Mouse (Mus musculus): Measurements from ENCODE around the gene Tomt. TPM values are rescaled to one million over a fixed set of nuclear protein-coding genes. Genes with fewer than 3 reads are reported as not detected.
"Not testable (repeated sequence)": the region's sequence is repeated elsewhere in the genome, so short reads cannot be mapped to it uniquely, and the experiment has no call there.

Gene Tomt
- not detected for total RNA-seq (2021)

DNA sequence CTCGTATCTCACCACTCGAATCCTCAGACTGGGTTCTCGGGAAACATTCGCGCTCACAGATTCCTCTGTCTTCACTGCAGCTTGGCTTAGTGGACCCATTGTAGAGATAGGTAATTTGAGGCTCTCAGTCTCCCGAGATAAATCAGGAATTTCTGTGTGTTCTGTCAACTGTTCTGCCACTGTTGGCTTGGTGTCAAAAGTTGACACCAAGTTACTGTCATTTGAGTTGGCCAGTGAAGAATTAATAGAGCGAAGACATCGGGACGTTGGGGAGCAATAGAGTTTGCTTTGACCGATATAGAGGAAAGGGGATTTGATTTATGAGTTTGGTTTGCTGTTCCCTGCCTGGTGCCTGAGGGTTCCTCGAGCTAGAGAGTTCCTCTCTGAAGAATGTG, at the start of gene Tomt:
Gene Tomt, minus strand, starts transcription at position 73 of the 395 bp plus-strand sequence.
- DNase-seq, result no peak
- intact Hi-C loops (cut with DNase I), result loop anchor here (2.0 to 5.0 kb wide), 2 partner anchors 27 to 66 kb away; partner anchors contain the start of gene Lrrc51

DNA sequence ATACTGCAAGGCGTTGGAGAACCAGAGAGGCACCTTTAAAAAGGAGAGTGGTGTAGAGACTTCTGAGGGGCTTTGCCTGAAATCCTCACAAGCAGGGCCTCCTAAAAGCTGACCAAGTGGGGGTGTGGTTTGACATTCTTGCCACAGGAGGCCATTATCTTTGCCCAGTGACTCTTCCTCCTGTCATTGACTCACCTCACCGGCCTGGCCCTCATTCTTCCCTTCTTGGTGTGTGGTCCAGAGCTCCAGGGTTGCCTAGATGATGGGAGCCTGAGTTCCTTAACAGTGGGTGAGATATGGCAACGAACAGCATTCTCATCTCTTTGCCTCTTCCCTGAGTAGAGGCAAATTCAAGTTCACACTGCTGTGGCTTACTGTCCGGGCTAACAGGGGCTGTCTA, 49.7 kb upstream of the Tomt start:
- no peak for DNase-seq
- intact Hi-C loops (cut with DNase I), result no loop called here

DNA sequence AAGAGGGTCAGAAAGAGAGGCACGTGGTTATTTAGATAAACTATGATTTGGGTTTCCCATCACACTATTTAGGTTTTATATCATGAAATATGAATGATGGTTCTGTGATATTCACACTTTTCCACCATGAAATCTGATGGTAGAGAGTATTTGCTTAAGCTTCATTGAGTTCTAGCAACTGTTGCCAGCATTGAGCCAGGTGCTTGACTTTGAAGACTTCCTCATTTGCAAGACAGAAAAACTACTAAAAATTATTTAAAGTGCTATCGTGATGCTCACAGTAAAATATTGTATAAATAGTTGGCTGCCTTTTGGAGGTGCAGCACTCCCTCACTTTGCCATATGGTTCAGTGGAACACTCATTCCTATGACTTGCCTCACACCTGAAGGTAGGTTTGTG, 49.1 kb upstream of the Tomt start:
- DNase-seq, result no peak
- intact Hi-C loops (cut with DNase I), result no loop called here

DNA sequence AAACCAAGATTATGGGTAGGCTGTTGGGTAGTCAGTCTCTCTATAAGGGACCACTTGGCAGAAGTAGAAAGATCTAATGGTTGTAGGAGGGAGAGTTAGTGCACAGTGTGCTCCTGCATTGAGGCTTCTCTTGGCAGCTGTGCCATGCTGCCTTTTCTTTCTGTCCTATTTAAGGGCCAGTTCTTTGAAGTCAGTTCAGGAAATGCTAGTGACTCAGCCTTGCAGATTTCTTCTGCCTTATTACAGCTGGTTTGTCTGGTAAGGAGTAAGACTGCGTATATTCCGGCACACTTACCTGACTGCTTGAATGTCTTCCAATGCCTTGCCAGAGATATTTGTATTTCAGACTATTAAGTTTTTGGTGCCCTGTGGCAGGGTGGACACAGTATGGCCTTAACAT, 48.0 kb upstream of the Tomt start:
- DNase-seq, result no peak
- intact Hi-C loops (cut with DNase I), result no loop called here

DNA sequence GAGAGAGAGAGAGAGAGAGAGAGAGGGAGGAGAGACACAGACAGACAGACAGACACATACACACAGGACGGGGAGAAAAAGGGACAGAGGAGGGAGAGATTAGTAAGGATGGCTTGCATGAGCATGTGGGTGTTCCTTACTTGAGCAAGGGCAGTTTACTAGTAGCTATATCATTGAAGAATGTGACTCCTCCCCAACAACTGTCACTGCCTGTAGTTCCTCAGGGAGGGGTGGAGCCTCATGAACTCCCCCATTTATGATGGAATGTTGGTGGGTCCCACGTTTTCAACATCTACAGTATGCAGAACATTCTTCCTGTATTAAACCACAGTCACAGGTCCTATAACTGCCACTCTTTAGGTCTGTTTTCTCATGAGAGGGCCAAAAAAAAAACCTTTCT, 45.9 kb upstream of the Tomt start:
- intact Hi-C loops (cut with DNase I), result no loop called here
- DNase-seq, result no peak

DNA sequence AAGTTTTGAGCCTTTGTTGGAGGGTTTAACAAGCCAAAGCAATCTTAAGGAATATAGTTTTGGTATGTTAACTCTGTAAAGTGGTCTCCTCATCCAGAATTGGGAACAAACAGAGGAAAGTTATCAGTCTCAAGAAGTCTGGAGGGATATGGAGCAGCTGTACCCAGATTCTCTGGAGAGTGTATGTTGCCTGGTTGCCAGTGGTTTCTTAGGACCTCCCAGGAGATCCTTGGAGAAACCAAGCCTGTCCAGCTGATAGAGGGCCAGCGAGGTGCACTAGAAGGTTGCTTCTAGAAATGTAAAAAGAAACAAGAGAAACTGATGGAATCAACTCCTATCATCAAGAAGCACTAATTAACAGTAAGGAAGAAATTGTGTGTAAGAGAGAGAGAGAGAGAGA, 45.5 kb upstream of the Tomt start:
- DNase-seq, result peak; percentile 29 to 32

GRCm38 (mm10) chr7:101949008-101949407, 42.8 kb upstream of the Tomt start:
- DNase-seq; intact Hi-C loops (cut with DNase I): not testable (repeated sequence)

More for the DNA sequence above, 45.5 kb upstream of the Tomt start:
- intact Hi-C loops (cut with DNase I), result no loop called here

DNA sequence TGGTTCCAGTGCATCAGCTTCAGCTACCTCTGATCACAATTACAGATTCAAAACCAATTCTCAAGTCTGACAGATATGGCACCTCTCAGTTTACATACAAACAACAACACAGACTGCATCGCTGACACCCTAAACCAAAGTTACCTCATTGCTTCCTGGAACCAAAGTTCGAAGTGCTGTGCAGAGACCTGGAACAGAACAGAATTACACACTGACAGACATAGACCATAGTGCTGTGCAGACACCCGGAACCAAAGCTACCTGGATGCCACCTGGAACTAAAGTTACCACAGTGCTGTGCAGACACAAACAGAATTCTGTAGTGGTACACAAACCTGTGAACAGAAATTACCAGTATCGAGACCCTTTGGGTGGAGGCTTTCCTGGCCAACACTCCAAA, 33.6 kb upstream of the Tomt start:
- intact Hi-C loops (cut with DNase I), result no loop called here
- no peak for DNase-seq

DNA sequence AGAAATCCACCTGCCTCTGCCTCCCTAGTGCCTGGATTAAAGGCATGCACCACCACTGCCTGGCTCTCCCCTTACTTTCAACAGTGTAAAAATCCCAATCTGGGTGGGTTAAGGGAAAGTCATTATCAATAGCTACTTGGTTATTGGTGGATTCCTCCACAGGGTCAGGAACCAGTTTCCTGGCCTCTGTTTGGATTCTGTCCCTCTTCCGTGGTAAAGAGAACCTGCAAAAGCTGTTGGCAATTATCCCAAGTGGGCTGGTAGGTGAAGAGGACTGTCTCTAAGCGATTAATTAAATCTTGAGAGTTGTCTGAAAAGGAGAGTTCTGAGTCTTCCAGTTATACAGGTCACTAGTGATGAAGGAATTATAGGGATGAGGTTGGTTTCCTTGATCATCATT, 32.2 kb upstream of the Tomt start:
- intact Hi-C loops (cut with DNase I), result no loop called here
- DNase-seq, result no peak

GRCm38 (mm10) chr7:101937569-101937968, 31.4 kb upstream of the Tomt start:
- intact Hi-C loops (cut with DNase I), result no loop called here

GRCm38 (mm10) chr7:101936996-101937395, 30.8 kb upstream of the Tomt start:
- intact Hi-C loops (cut with DNase I), result no loop called here
- no peak for DNase-seq

More at GRCm38 (mm10) chr7:101937569-101937968, 31.4 kb upstream of the Tomt start:
- no peak for DNase-seq

DNA sequence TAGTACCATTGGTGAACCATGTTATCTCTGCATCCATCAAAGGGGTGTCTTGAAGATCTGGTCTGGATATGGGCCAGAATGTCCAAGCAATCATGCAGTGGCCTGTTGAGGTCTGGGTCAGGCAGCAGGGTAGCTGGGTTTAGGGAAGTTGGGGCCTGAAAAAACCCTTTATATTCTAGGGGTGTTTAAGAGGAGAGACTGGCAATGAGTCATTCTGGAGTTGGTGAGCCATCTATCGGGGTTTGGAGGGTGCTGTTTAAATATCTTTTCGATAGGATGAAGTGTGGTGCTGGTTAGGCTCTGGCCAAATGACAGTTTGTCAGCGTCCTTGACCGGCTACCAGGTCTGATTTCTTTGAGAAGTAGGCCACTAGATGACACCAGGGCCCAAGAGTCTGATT, 29.8 kb upstream of the Tomt start:
- DNase-seq, result no peak
- intact Hi-C loops (cut with DNase I), result loop anchor here (2.0 kb wide), 1 partner anchor 33 kb away; no protein-coding TSS in a partner anchor

GRCm38 (mm10) chr7:101933751-101934240, 27.6 kb upstream of the Tomt start, which contains the start of the genes Lrrc51 and Numa1:
TSS of gene Lrrc51 (minus strand) at chr7:101933895.
TSS of gene Numa1 (plus strand) at chr7:101934111.
- peak; percentile 98 to 99 for DNase-seq
- intact Hi-C loops (cut with DNase I), result loop anchor here (2.0 to 5.0 kb wide), 3 partner anchors 27 to 129 kb away; partner anchors contain the start of gene Tomt

DNA sequence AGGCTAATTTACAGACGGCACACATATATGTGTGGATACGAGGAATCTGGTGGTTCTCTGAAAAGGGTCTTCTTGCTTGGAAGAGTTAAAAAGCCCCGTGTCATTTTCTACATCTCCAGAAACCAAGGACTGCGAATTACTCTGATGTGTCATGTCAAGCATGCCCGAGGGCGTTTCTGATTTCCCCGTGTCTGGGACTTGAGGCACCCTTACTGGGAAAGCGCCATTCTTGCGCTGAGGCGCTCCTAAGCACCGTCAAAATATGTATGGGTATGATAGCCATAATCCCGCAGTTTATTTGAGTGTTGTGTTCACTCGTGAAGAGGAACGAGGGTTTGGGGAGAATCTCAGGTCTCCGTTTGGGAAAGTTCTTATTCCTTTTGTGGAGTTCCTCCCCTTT, 27.1 kb upstream of the Tomt start:
- intact Hi-C loops (cut with DNase I), result loop anchor here (2.0 to 5.0 kb wide), 2 partner anchors 26 to 129 kb away; partner anchors contain the start of gene Tomt

GRCm38 (mm10) chr7:101932551-101932950, 26.4 kb upstream of the Tomt start:
- DNase-seq, result no peak
- intact Hi-C loops (cut with DNase I), result loop anchor here (2.0 to 5.0 kb wide), 2 partner anchors 26 to 130 kb away; partner anchors contain the start of gene Tomt

More for the DNA sequence above, 27.1 kb upstream of the Tomt start:
- no peak for DNase-seq

- no peak for DNase-seq
- intact Hi-C loops (cut with DNase I), result no loop called here
Observed at GRCm38 (mm10) chr7:101928093-101928492, 21.9 kb upstream of the Tomt start.

DNA sequence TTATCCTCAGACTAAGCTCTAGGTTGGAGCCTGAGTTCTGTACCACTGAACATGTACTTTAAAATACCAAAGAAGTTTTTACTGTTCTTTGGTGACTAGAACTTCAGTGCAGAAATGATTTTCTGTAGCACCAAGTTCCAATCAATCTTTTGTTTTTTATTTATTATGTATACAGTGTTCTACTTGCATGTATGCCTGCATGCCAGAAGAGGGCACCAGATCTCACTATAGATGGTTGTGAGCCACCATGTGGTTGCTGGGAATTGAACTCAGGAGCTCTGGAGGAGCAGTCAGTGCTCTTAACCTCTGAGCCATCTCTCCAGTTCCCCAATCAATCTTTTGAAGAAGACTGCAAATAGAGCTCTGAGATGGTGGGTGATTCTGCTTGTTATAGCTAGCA, 19.7 kb upstream of the Tomt start:
- DNase-seq; intact Hi-C loops (cut with DNase I): not testable (repeated sequence)

DNA sequence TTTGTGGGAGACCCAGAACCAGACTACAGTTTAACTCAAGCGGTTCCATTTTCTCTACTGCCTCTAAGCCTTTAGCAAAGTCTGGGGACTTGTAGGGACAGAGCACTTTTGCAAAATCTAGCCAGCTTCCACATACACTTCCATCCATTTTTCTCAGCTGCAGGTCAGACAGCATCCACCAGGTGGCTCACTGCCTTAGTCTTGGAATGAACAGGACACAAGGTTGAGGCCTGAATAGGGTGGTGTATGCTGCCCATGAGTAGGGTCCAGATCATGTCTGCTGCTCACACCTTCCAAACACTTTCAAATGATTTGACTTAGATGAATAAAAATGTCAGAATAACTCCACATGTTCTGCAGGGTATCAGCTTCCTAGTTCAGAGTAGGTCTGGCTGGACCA, 11.9 kb upstream of the Tomt start:
- DNase-seq, result peak; percentile 74 to 79

DNA sequence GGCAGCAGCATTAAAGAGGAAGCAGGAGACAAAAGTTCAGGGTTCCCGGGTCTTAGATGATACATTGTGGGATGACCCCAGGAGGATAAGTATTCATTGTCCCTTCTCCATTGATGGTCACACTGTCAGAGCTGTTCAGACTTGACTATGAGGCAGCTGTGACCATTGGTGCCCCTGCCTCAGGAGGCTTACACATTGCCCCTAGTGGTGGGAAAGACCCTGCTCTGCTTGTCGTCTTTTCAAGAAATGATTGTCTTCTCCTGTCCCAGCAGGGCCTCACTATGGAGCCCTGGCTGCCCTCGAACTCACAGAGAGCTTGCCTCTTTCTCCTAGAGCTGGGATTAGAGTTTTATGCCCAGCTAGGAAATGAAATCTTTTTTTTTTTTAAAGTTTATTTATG, 5.8 kb upstream of the Tomt start:
- DNase-seq, result no peak
- intact Hi-C loops (cut with DNase I), result no loop called here

More for the DNA sequence above, 11.9 kb upstream of the Tomt start:
- intact Hi-C loops (cut with DNase I), result loop anchor here (2.0 kb wide), 1 partner anchor 161 kb away; no protein-coding TSS in a partner anchor

- DNase-seq, result no peak
- intact Hi-C loops (cut with DNase I), result no loop called here
Observed at GRCm38 (mm10) chr7:101910138-101910537, 4.0 kb upstream of the Tomt start.

- DNase-seq, result peak; percentile 38 to 39
- intact Hi-C loops (cut with DNase I), result loop anchor here (5.0 kb wide), 1 partner anchor 64 kb away; no protein-coding TSS in a partner anchor
Observed at GRCm38 (mm10) chr7:101908367-101908766, 2.2 kb upstream of the Tomt start.

DNA sequence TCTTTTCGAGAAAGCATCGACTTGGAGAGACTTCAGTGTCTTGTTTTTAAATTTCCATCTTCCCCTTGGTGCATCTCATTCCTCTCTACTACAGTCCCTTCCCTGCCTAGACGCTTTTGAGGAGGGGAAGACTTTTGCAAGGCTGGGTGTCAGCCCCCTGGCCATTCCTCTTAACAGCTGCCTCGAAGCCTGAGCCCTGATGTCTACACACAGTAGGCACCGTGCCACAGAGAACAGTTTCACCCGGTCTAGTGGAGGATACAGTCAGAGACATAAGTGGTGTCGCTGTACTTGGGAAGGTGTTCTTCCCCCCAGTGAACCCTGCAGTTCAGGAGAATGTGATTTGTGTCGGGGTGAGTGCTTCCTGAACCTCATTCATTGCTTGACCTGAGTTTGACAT, 537 bp upstream of the Tomt start:
- intact Hi-C loops (cut with DNase I), result loop anchor here (2.0 to 5.0 kb wide), 2 partner anchors 26 to 66 kb away; partner anchors contain the start of gene Lrrc51
- DNase-seq, result peak in 1 of 2 experiments; percentile 34
